Mouse (Mus musculus): ENCODE data around the gene Lyrm1.
A peak's percentile ranks its signal among the peaks of the same experiment; 100 is the strongest.

The Lyrm1 gene

DNA sequence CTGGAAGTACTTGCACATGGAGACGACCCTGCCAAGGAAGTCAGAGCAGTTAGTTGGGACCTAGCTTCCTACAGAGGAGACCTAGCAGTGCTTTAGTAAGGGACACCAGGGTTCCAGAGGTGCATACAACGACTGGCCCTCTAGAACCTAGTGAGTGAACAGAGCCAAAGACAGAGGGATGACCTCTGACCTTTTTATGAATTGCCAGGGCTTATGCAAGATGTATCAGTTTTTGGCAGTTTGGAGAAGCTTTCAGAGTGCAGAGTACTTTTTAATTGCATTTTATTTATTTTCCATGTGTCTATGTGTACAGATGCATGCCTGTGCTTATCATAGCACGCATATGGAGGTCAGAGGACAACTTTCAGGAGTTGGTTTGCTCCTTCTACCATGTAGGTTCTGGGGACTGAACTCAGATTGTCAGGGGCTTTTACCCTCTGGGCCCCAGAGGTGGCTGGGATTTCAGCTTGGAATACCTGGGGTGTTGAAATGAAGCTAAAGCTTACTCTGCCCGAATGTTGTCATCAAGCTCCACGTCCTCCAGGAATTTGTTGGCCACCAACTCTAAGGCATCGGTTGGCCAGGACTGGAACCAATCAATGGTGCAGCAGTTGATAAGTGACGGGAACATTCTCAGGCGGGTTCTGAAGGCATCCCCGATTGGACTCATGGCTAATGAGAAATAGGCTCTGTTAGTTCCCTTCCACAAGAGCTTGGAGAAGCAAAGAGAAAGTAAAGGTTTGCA is 70.2 kb downstream of the Lyrm1 start:
- DNase-seq = no peak

DNA sequence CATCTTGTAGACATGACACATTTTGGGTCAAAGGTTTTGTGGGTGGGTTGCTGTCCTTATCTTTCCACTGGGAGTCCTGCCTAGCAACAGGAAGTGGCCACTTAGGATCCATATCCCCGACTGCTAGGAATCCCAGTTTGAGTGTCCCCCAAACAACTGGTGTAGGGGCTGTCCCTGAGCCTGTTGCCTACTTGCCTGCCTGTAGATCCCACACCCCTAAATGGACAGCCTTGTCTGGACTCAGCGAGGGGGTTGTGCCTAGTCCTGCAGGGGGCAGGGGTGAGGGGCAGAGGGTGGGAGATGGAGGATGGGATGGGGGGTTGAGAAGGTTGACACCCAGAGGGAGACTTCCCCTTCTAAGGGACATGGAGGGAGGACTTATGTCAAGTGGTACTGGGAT is 73.7 kb downstream of the Lyrm1 start:
- no peak for DNase-seq

DNA sequence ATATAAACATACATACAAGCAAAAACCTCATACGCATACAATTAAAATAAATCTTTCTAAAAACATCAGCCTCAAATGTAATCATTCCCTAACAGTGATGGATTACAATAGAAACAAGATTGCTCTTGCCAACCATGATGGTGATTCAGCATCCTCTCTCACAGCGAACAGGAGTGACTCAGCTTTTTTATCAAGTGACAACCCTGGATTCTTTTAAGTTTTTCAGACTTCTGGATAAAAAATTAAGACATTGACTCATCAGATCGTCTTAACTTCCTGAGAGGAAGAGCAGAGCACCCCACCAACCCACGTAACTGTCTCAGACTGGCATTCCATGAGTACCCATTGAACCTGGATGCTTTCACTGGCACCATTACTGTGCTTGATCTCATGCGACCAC is 78.6 kb downstream of the Lyrm1 start:
- DNase-seq = no peak

DNA sequence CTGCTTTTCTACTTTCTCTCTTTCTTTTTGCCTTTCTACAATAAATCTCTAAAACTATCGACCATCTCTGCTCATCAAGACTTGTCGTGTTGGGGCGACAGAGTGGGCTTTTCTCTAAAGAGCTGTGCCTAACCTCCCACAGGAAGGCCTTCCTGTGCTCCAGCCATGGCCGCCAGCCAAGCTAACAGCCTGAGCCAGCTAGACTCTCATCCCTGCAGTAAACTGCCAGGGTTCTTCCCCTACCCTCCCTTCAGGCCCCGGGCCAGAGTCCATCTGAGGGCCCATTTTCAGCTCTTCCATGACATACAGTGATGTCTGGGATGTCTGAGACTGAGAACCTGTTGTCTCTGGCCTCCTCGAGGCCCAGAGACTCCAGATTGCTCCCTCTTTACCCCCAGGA is 80.6 kb downstream of the Lyrm1 start:
- DNase-seq = peak; percentile 87 to 92

DNA sequence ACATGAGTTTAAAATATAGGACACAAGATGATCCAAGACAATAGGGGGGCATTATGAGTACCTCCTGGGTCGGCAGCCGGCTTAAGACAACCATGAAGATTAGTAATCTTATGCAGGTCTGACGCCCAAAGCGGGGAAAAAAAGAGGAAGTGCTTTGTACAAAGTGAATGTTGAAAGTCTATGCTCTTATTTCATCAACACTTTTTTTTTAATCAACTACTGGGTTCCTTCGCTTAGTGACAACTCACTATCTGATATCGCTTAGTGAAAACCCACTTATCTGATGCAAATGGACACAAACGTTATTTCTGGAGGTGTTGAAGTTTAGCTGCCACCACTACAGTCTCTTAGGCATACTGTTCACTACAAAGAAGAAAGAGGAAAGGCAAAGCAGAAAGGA is 81.9 kb downstream of the Lyrm1 start:
- no peak for DNase-seq

DNA sequence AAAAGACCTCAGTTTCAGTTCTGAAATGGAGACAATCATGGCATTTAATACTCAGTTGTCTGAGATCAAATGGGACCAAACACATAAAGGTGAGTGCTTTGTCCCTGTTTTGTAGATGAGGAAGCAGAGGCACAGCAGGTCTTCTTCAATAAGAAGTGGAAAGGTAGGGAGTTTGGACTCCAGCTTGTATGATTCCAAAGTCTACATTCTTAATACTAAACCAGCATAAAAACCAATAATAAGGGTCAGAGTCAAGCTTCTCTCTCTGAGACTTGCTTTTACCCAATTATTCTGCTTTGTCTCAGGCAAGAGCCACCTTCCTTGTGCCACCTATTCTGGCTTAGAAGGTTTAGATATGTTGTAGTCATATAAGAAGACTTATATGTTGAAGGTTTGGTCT is 82.9 kb downstream of the Lyrm1 start:
- DNase-seq = no peak

DNA sequence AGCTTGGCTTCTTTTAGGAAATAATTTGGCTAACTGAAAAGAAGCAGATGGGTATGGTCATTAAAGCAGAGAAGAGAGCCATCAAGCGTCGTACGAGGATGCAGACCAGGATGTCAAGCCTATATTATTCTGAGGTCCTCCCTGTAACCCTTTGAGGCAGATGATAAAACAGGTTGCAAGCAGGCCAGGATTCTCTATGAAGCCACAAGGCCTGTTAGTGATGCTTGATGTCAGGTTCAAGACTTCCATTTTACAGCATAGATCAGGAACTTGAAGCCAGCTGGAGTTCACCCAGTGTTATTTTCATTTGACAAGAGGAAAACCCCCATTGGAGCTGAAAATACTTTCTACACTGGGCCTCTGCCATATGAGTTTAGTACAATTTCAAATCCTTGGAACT is 84.5 kb downstream of the Lyrm1 start:
- DNase-seq = no peak

GRCm38 (mm10) chr7:119985279-119985912 is 89.7 kb downstream of the Lyrm1 start:
- DNase-seq = no peak

DNA sequence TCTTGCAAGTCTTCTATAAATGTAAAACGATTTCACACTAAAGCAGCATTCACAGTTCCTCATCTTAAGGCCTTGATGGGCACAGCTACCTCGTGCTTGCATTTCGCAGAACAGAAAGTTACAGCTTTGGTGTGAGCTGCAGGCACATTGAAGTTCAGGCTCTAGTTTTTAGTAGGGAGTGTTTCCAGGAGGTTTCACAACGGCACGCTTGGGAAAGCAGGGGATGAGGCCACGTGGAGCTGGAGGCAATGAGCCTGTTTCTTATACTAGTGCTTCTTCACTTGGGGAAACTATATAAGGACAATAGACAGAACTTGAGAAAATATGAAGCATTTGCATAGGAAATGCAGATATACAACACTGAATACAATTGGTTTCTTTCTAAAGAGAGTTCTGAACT is 101.4 kb downstream of the Lyrm1 start:
- no peak for DNase-seq
